Mouse (Mus musculus): ENCODE data around the gene Stx5a. TPM values are rescaled to one million over a fixed set of nuclear protein-coding genes. Genes with fewer than 3 reads are reported as not detected.
"Not testable (repeated sequence)": the region's sequence is repeated elsewhere in the genome, so short reads cannot be mapped to it uniquely, and the experiment has no call there.

Stx5a gene
- polyA plus RNA-seq, 1 experiment from 2014 or later: 162 TPM

GRCm38 (mm10) chr19:8714653-8715481, 26.3 kb upstream of the Stx5a start:
- Histone ChIP-seq H3K4me3 (ENCODE audit: low read length) (no peak overlapping the region), H3K9ac (ENCODE audit: low read length) (no peak overlapping the region), H3K9me3 (ENCODE audit: control insufficient read depth, low read length) (no peaks in the 10 kb centered on the region), H3K27ac (ENCODE audit: low read length) (no peak overlapping the region), H3K36me3 (ENCODE audit: control insufficient read depth, insufficient read depth, low read length) (peaks cover 4% of the 10 kb centered on the region), H3K27me3 (ENCODE audit: control insufficient read depth, insufficient read depth, low read depth, low read length) (no peaks in the 10 kb centered on the region), H3K4me1 (replicated peaks; ENCODE audit: control insufficient read depth, insufficient read depth, low read length) (peaks cover 31% of the 10 kb centered on the region), H3K4me2 (ENCODE audit: low read depth, low read length) (no peak overlapping the region)
- WGBS: 72% methylated on average over 10 of the region's 10 CpGs
- no peak for ATAC-seq (ENCODE audit: low read depth)

- Histone ChIP-seq H3K4me2 (ENCODE audit: low read depth, low read length) (no peak overlapping the region), H3K27ac (ENCODE audit: low read length) (no peak overlapping the region), H3K9me3 (ENCODE audit: control insufficient read depth, low read length) (no peaks in the 10 kb centered on the region), H3K36me3 (ENCODE audit: control insufficient read depth, insufficient read depth, low read length) (no peaks in the 10 kb centered on the region; the same call in 1 of the 2 replicates), H3K27me3 (ENCODE audit: control insufficient read depth, insufficient read depth, low read depth, low read length) (no peaks in the 10 kb centered on the region), H3K4me1 (replicated peaks; ENCODE audit: control insufficient read depth, insufficient read depth, low read length) (peaks cover 19% of the 10 kb centered on the region), H3K4me3 (ENCODE audit: low read length) (no peak overlapping the region), H3K9ac (ENCODE audit: low read length) (no peak overlapping the region)
- WGBS: 74% methylated on average over 10 of the region's 10 CpGs
- no peak for ATAC-seq (ENCODE audit: low read depth)
Observed at GRCm38 (mm10) chr19:8715868-8716766, 25.1 kb upstream of the Stx5a start.

DNA sequence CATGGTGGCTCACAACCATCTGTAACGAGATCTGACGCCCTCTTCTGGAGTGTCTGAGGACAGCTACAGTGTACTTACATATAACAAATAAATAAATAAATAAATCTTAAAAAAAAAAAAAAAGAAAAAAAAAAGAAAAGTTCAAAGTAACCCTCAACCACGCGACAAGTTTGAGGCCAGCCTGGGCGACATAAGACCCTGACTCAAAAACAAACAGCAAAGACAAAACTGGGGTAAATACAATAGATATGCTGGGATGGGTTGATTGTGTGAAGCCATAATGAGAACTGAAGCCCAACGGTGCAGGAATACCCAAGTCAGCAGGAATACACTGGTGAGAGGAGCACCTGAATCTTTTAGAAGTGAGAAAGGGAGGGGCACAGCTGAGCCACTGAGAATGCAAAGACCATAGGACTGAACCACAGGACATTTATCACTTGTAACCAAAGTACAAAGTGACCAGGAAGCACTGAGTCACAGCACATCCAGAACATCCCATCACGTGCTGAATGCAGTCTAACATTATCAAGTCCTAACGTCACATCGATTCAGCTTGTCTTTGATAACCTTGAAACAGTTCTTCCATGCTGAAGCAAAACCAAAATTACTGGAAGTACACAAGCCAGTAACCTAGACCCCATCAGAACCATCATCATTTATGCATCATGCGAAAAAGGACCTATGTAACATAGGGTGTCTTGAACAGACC, 24.3 kb upstream of the Stx5a start:
- ATAC-seq (ENCODE audit: low read depth): no peak
- 71% methylated on average over 8 of the region's 10 CpGs for WGBS
- Histone ChIP-seq H3K9me3 (ENCODE audit: control insufficient read depth, low read length) (no peaks in the 10 kb centered on the region), H3K4me1 (replicated peaks; ENCODE audit: control insufficient read depth, insufficient read depth, low read length) (peaks cover 14% of the 10 kb centered on the region), H3K36me3 (ENCODE audit: control insufficient read depth, insufficient read depth, low read length) (no peaks in the 10 kb centered on the region), H3K27ac (ENCODE audit: low read length) (no peak overlapping the region), H3K9ac (ENCODE audit: low read length) (no peak overlapping the region), H3K4me3 (ENCODE audit: low read length) (no peak overlapping the region), H3K4me2 (ENCODE audit: low read depth, low read length) (no peak overlapping the region), H3K27me3 (ENCODE audit: control insufficient read depth, insufficient read depth, low read depth, low read length) (no peaks in the 10 kb centered on the region)

GRCm38 (mm10) chr19:8718357-8718756, 22.9 kb upstream of the Stx5a start:
- H3K4me1 ChIP-seq (replicated peaks; ENCODE audit: control insufficient read depth, insufficient read depth, low read length): peaks cover 10% of the 10 kb centered on the region
- H3K27me3 ChIP-seq (ENCODE audit: control insufficient read depth, insufficient read depth, low read depth, low read length): no peaks in the 10 kb centered on the region
- H3K27ac ChIP-seq (ENCODE audit: low read length): no peak overlapping the region
- H3K9ac ChIP-seq (ENCODE audit: low read length): no peak overlapping the region
- no peaks in the 10 kb centered on the region for H3K36me3 ChIP-seq (ENCODE audit: control insufficient read depth, insufficient read depth, low read length)
- no peak overlapping the region for H3K4me2 ChIP-seq (ENCODE audit: low read depth, low read length)
- H3K9me3 ChIP-seq (ENCODE audit: control insufficient read depth, low read length): no peaks in the 10 kb centered on the region
- 65% methylated on average over 3 of the region's 3 CpGs for WGBS
- no peak for ATAC-seq (ENCODE audit: low read depth)
- H3K4me3 ChIP-seq (ENCODE audit: low read length): no peak overlapping the region

- H3K4me2 ChIP-seq (ENCODE audit: low read depth, low read length); ATAC-seq (ENCODE audit: low read depth); H3K9ac ChIP-seq (ENCODE audit: low read length); H3K4me1 ChIP-seq (replicated peaks; ENCODE audit: control insufficient read depth, insufficient read depth, low read length); H3K4me3 ChIP-seq (ENCODE audit: low read length); H3K27me3 ChIP-seq (ENCODE audit: control insufficient read depth, insufficient read depth, low read depth, low read length); H3K36me3 ChIP-seq (ENCODE audit: control insufficient read depth, insufficient read depth, low read length); H3K9me3 ChIP-seq (ENCODE audit: control insufficient read depth, low read length); H3K27ac ChIP-seq (ENCODE audit: low read length): not testable (repeated sequence)
Observed at GRCm38 (mm10) chr19:8719037-8719436, 22.2 kb upstream of the Stx5a start.

DNA sequence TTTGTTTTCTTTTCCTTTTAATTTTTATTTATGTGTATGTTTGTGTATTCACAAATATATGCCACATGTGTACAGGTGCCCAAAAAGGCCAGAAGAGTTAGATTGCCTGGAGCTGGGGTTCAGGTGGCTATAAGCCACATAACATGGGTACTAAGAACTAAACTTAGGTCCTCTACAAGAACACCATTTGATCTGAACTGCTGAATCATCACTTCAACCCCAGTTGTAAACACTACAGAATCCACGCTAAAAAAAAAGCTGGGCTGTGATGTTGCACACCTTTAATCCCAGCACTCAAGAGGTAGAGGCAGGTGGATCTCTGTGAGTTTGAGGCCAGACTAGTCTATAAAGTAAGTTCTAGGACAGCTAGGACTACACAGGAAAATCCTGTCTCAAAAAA, 19.8 kb upstream of the Stx5a start:
- H3K36me3 ChIP-seq (ENCODE audit: control insufficient read depth, insufficient read depth, low read length): peaks cover 19% of the 10 kb centered on the region
- no peak overlapping the region for H3K4me3 ChIP-seq (ENCODE audit: low read length)
- 42% methylated on average over 1 of the region's 1 CpGs for WGBS
- peaks cover 18% of the 10 kb centered on the region for H3K4me1 ChIP-seq (replicated peaks; ENCODE audit: control insufficient read depth, insufficient read depth, low read length)
- ATAC-seq (ENCODE audit: low read depth): no peak
- no peak overlapping the region; the same call in 1 of the 2 replicates for H3K4me2 ChIP-seq (ENCODE audit: low read depth, low read length)
- no peaks in the 10 kb centered on the region for H3K9me3 ChIP-seq (ENCODE audit: control insufficient read depth, low read length)
- no peaks in the 10 kb centered on the region for H3K27me3 ChIP-seq (ENCODE audit: control insufficient read depth, insufficient read depth, low read depth, low read length)
- no peak overlapping the region for H3K27ac ChIP-seq (ENCODE audit: low read length)
- H3K9ac ChIP-seq (ENCODE audit: low read length): no peak overlapping the region

GRCm38 (mm10) chr19:8722021-8722420, 19.2 kb upstream of the Stx5a start:
- Histone ChIP-seq H3K4me2 (ENCODE audit: low read depth, low read length) (peak overlapping the region; percentile 65), H3K4me1 (replicated peaks; ENCODE audit: control insufficient read depth, insufficient read depth, low read length) (peaks cover 18% of the 10 kb centered on the region), H3K9me3 (ENCODE audit: control insufficient read depth, low read length) (no peaks in the 10 kb centered on the region), H3K27me3 (ENCODE audit: control insufficient read depth, insufficient read depth, low read depth, low read length) (no peaks in the 10 kb centered on the region), H3K27ac (ENCODE audit: low read length) (peak overlapping the region; percentile 20; the same call in 1 of the 2 replicates), H3K36me3 (ENCODE audit: control insufficient read depth, insufficient read depth, low read length) (peaks cover 24% of the 10 kb centered on the region), H3K9ac (ENCODE audit: low read length) (peak overlapping the region; percentile 84), H3K4me3 (ENCODE audit: low read length) (peak overlapping the region; percentile 95)
- WGBS: 55% methylated on average over 4 of the region's 4 CpGs
- ATAC-seq (ENCODE audit: low read depth): no peak

GRCm38 (mm10) chr19:8722559-8722906, 18.7 kb upstream of the Stx5a start:
- WGBS: under 1% methylated on average over 5 of the region's 5 CpGs
- H3K36me3 ChIP-seq (ENCODE audit: control insufficient read depth, insufficient read depth, low read length): peaks cover 24% of the 10 kb centered on the region
- H3K27ac ChIP-seq (ENCODE audit: low read length): peak overlapping the region; percentile 96
- H3K4me3 ChIP-seq (ENCODE audit: low read length): peak overlapping the region; percentile 95
- peak overlapping the region; percentile 65 for H3K4me2 ChIP-seq (ENCODE audit: low read depth, low read length)
- no peak; the same call in 1 of the 2 replicates for ATAC-seq (ENCODE audit: low read depth)
- H3K9me3 ChIP-seq (ENCODE audit: control insufficient read depth, low read length): no peaks in the 10 kb centered on the region
- peaks cover 18% of the 10 kb centered on the region for H3K4me1 ChIP-seq (replicated peaks; ENCODE audit: control insufficient read depth, insufficient read depth, low read length)
- H3K9ac ChIP-seq (ENCODE audit: low read length): peak overlapping the region; percentile 84
- H3K27me3 ChIP-seq (ENCODE audit: control insufficient read depth, insufficient read depth, low read depth, low read length): no peaks in the 10 kb centered on the region
